Mouse (Mus musculus): ENCODE data around the gene Tbc1d22b. TPM values are rescaled to one million over a fixed set of nuclear protein-coding genes. Genes with fewer than 3 reads are reported as not detected.

Tbc1d22b gene
- polyA plus RNA-seq (2012; rRNA removed) = 17.4 and 22.3 TPM in 2 replicates

DNA sequence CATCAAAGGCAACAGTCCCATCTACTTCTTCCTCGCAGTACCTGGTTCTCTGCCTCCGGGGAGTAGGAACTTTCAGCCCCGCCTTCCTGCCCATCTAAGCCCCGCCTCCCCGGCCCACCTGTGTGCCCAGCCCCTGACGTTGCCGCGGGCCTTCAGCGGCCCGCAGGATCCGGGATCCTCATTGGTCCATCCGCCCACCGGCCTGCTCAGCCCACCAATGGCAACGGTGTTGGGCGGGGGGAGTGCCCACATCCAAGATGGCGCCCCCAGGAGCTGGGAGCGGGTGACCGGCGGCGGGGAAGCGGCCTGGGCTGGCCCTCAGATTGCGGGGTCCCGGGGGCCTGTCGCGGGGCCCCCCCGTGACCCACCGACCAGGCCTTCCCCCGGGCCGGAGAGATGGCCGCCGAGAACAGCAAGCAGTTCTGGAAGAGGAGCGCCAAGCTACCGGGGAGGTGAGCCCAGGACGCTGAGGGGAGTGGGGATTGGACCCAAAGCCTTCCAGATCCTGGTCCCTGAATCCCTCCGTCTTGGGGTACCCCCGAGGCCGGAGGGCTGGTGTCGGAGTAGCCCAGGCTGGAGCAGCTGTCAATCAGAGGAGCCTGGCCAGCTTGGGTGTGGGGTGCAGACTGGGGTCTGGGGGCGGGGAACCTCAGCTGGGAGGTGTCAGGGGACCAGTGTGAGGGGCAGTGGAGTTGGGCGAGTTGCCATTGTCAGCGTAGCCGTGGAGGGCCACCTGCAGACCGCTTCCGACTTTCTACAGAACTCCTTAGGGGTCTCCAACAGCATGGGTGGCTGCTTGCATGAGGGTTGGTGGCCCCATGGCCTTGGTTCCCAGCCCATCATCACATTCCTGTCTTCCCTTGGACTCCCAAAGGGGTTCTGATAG, at the start of gene Tbc1d22b, which contains the start of gene Gm17657:
Tbc1d22b (plus strand) TSS at position 243 of the 886 bp plus-strand sequence.
Gm17657 (minus strand) TSS at position 96 of the 886 bp plus-strand sequence.

DNA sequence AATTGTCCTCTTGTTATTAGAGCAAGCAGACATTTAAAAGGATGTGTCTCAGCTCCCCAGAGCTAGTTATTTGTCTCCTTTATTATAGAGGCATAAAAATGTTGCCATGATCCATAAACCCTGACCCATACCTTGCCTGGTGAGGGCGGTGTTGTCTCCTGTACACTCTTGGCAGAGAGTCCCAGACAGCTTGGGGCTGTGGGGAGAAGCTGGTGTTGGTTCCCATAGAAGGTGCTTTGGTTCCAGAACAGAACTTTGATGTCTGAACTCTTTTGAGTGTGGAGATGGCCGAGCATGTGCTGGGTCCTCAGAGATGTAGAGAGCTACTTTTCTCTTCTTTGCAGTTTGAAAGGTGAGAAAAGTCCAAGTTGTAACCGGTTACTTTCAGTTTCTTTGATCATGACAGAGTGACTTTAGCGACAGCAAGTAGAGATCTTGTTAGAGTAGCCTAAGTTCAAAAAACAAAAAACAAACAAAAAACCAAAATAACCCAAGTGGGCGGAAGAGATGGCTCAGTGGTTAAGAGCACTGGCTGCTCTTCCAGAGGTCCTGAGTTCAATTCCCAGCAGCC, 2.7 kb downstream of the Tbc1d22b start, which contains the start of gene Tmem217:
Tmem217 (minus strand) TSS at position 224 of the 571 bp plus-strand sequence.

DNA sequence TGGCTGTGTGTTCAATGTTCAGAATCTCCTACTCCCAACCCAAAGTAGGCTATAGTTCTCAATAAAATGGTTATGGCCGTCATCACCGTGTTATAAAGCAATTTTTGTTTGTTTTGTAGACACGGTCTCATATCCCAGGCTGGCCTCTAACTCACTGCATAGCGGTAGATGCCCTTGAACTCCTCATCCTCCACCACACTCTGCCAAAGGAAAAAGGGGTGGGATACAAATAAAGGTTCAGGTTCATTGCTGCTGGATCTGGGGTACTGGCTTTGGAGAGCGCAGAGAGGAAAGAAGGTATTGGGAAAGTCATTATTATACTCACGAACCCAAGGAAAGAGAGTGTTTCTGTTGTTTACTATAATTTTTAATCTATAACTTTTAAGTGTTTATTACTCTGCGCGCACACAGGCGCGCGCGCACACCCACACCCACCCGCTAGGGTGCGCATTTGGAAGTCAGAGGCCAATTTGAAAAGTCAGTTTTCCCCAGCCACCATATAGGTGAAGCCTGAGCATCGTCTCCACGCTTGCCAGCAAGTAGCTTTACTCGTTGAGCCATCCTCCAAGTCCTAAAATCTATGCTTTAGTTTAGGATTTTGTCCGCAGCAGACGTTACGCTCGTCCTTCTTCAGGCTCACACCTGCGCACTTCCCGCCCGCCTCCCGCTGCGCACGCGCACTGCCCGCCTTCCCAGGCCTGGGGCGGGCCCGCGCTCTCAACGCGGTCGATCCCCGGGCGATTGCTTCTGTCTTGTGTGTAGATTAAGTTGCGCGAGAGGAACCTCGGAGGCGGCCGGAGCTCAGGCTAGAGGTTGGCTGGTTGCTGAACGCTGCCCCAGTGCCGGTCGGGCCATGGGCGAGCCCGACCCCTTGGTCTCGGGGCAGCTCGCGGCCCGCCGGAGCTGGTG, 64.8 kb downstream of the Tbc1d22b start, which contains the start of the genes Rnf8 and Gm28043:
Rnf8 (plus strand) TSS at position 676 of the 909 bp plus-strand sequence.
Gm28043 (plus strand) TSS at position 762 of the 909 bp plus-strand sequence.

Other genes with a start within 250 kb of the Tbc1d22b start
- 13.3 and 15.4 TPM in 2 replicates for gene Pi16, start 232.1 kb upstream of the Tbc1d22b start, polyA plus RNA-seq (2012; rRNA removed)
- gene Mtch1, start 201.9 kb upstream of the Tbc1d22b start, polyA plus RNA-seq (2012; rRNA removed) = 423 and 547 TPM in 2 replicates
- gene Fgd2, start 188.9 kb upstream of the Tbc1d22b start, polyA plus RNA-seq (2012; rRNA removed) = 23.0 and 27.7 TPM in 2 replicates
- 39.0 and 58.6 TPM in 2 replicates for gene Pim1, start 59.0 kb upstream of the Tbc1d22b start, polyA plus RNA-seq (2012; rRNA removed)
- not detected in 2 replicates for gene Gm17657, start 147 bp upstream of the Tbc1d22b start, polyA plus RNA-seq (2012; rRNA removed)
- 0.29 TPM in 1 of 2 replicates, not detected in the other for gene Tmem217, start 2.6 kb downstream of the Tbc1d22b start, polyA plus RNA-seq (2012; rRNA removed)
- gene Rnf8, start 65.0 kb downstream of the Tbc1d22b start, polyA plus RNA-seq (2012; rRNA removed) = 34.4 and 40.8 TPM in 2 replicates
- 0.71 and 0.86 TPM in 2 replicates for gene Gm28043, start 65.1 kb downstream of the Tbc1d22b start, polyA plus RNA-seq (2012; rRNA removed)
- 28.5 and 30.6 TPM in 2 replicates for gene Cmtr1, start 110.8 kb downstream of the Tbc1d22b start, polyA plus RNA-seq (2012; rRNA removed)
- gene Ccdc167, start 167.3 kb downstream of the Tbc1d22b start, polyA plus RNA-seq (2012; rRNA removed) = 7.1 and 8.3 TPM in 2 replicates

Data from ovary, adult 2 months (tissue).